Comparison of ENCODE assay signal across 8 mouse cellular contexts in the genomic region with DNA sequence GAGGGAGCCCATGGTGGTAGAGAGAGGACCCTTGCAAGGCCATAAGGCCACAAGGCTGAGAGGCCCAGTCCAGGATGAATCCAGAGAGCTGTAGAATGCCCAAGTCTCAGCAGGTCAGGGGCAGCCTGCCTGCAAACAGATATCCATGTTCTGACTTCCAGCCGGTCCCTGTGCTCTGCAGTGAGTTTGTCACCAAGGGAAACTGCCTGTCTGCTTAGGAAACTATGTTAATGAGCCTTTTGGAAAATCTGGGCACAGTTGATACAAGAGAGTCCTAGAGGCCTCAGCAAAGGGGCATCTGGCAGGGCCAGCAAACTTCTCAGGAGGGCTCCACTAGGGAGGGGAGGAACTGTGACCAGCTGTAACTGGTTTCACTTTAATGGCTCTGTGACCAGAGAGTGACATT.
A peak's percentile ranks its signal among the peaks of the same experiment; 100 is the strongest.
DNase-seq lines count a peak whose midpoint lies in the region; ATAC-seq lines count a peak whose summit lies in the region.

No protein-coding gene starts in this region.

- no peak overlapping the region for H3K4me3 ChIP-seq in heart, embryonic 14.5 days (ENCODE audit: control insufficient read depth in 1 of 2, insufficient read depth in 1 of 2, low read depth in 1 of 2, low read length in 2 of 2)
- no peak overlapping the region for H3K4me3 ChIP-seq in limb, embryonic 13.5 days

- WGBS in heart, embryonic 14.5 days, result 9% methylated on average over 1 of the region's 1 CpGs
- 24% methylated on average over 1 of the region's 1 CpGs for WGBS in limb, embryonic 13.5 days

- H3K27ac ChIP-seq in heart, embryonic 14.5 days (replicated peaks in 1 of 2; ENCODE audit: control insufficient read depth in 1 of 2, insufficient read depth in 1 of 2, low read depth in 2 of 2, low read length in 2 of 2), result peak overlapping the region; percentile 90 to 92
- 0 out of 2 replicates have a peak overlapping the region, but pooled peaks have one; percentile 3 for H3K27ac ChIP-seq in limb, embryonic 13.5 days

- H3K27me3 ChIP-seq in heart, embryonic 14.5 days (ENCODE audit: control insufficient read depth, insufficient read depth, low read length), result no peaks in the 10 kb centered on the region
- H3K27me3 ChIP-seq in limb, embryonic 13.5 days, result no peaks in the 10 kb centered on the region

- peaks cover 24 to 33% of the 10 kb centered on the region in 2 experiments for H3K4me1 ChIP-seq in heart, embryonic 14.5 days (ENCODE audit: control insufficient read depth in 2 of 2, insufficient read depth in 2 of 2, low read length in 2 of 2)
- H3K4me1 ChIP-seq in limb, embryonic 13.5 days, result peaks cover 23% of the 10 kb centered on the region

- peak; percentile 65 to 76 for DNase-seq in cerebellum, postnatal 10 days
- no peak for DNase-seq in cerebellum, postnatal 25 days
- peak; percentile 50 for DNase-seq in MN1 (ENCODE audit: low spot score)
- no peak for DNase-seq in liver
- DNase-seq in ovary, postnatal 14 days (ENCODE audit: low spot score), result no peak
- DNase-seq in spleen, postnatal 14 days (ENCODE audit: low spot score in 2 of 2), result no peak

- peak; percentile 77 for ATAC-seq in heart, embryonic 14.5 days (ENCODE audit: insufficient number of reproducible peaks, insufficient read depth, low FRiP score, low read depth)
- ATAC-seq in limb, embryonic 13.5 days (ENCODE audit: low FRiP score, low read depth), result peak; percentile 44; the same call in 1 of the 2 replicates

- H3K9me3 ChIP-seq in heart, embryonic 14.5 days (ENCODE audit: control insufficient read depth, low read length), result no peaks in the 10 kb centered on the region
- no peaks in the 10 kb centered on the region for H3K9me3 ChIP-seq in limb, embryonic 13.5 days

- no peak overlapping the region for H3K4me2 ChIP-seq in heart, embryonic 14.5 days (ENCODE audit: low read length)
- H3K4me2 ChIP-seq in limb, embryonic 13.5 days (replicated peaks), result no peak overlapping the region

- no peaks in the 10 kb centered on the region for H3K36me3 ChIP-seq in heart, embryonic 14.5 days (ENCODE audit: control insufficient read depth, insufficient read depth, low read length)
- no peaks in the 10 kb centered on the region for H3K36me3 ChIP-seq in limb, embryonic 13.5 days

- peak overlapping the region; percentile 22 for H3K9ac ChIP-seq in heart, embryonic 14.5 days (ENCODE audit: low read length)
- no peak overlapping the region for H3K9ac ChIP-seq in limb, embryonic 13.5 days

Comparison
In these comparisons a context has a peak if more than half of its experiments do, and no peak if none do; other contexts are left out.
1. DNase-seq: peak in cerebellum, postnatal 10 days (2 of 2) and MN1 (single experiment); none in cerebellum, postnatal 25 days (0 of 2), liver (single experiment), ovary, postnatal 14 days (single experiment) and spleen, postnatal 14 days (0 of 2).